Mouse (Mus musculus) T-cell, adult 2 months (primary cell): ENCODE data around the gene Sh3bgrl3.
A peak's percentile ranks its signal among the peaks of the same experiment; 100 is the strongest.
"Not testable (repeated sequence)": the region's sequence is repeated elsewhere in the genome, so short reads cannot be mapped to it uniquely, and the experiment has no call there.

ENCODE experiments used
- DNase-seq: peaks from one replicate; pipeline ENCODE4 v3.0.0; 2022; ENCODE audit warnings: low spot score

The Sh3bgrl3 gene

DNA sequence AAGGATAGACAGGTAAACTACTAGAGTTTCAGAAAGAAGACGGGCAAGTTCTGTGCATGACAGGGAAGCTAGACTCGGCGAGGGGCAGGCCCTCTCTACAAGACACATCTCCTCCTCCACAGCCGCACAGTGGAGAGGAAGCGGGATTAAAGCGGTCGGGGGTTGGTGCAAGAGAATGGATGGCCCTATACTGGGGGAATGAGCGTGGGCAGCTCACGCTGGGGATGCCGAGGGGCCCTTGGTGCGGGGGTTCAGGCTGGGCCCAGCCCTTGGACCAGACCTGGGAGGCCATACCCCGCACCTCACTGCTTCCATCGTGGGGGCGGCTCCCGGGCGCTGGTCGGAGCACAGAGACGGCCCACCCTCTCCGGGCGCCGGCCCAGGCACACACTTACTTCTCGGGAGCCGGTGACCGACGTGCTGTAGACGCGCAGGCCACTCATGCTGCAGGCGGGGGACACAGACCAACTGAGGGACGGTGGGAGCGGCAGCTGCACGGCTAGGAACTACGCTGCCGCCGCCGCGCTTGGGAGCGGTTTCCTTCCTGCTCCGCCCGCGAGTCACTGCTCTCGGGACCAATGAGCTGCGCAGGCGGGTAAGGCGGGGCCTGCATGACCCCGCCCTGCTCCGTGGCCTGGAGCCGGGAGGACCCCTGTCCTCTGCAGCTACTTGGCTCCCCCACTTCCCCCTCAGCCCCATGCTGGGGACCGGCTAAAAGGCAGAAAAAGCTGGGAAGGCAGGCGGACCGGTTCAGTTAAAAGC is at the start of gene Sh3bgrl3:
Sh3bgrl3 (minus strand) TSS at position 569 of the 762 bp plus-strand sequence.
- peak; percentile 80 for DNase-seq

DNA sequence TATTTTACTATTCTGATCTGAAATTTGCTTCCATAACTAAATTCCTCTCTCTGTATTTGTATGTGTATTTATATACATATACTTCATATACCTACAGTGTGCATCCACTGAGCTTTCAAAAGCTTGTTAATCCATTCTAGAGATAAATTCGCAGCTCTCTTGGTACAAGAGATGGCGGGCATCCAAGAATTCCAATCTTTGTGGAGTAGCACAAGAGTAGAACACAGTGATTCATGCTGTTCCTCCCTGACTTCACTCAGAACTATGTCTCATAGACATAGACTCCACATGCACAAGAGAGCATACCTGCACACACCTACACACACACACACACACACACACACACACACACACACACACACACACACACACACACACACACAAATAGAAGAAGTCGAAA is 43.8 kb upstream of the Sh3bgrl3 start:
- no peak for DNase-seq

DNA sequence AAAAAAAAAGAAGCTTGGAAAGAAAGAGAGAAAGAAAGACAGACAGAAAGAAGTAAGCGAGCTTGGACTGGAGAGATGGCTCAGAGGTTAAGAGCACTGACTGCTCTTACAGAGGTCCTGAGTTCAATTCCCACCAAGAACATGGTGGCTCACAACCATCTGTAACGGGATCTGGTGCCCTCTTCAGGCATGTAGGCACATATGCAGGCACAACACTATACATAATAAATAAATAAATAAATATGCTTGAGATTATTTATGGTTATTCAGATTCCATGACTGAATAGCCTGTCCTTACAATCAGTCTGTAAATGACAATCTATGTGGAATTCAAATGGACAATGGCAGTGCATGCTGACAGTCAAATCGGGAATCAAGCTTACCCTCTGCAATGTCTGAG is 38.3 kb upstream of the Sh3bgrl3 start:
- DNase-seq, result no peak

DNA sequence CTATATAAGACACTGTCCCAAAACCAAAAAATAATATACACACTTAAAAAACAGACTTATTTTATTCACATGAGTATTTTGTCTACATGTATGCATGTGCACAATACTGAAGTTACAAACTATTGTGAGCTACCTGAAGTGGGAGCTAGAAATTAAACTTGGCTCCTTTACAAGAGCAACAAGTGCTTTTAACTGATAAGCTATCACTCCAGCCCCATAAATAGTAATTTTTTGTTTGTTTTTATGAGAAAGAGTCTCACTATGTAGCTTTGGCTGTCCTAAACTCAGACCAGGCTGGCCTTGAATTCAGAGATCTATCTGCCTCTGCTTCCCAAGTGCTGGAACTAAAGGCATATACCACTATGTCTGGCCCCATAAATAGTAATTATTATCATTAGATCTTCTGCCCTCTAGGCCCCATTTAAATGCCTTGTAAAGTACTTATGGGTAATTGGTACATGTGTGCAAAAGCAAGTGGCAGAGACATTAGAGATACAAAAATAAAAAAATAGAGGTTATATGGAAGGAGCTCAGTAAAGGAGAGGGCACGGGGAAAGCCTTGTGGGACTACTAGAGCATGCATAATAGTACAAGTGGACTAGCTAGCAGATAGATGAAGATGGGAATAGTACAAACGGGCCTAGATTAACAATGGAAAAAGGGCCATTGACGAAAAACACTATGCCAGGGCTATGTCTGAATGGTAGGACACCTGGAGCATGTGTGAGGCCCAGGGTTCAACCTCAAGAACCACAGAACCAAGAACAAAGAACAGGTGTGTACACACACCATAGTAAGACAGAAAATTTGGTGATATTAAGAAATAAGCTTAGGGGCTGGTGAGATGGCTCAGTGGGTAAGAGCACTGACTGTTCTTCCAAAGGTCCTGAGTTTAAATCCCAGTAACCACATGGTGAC is 37.2 kb upstream of the Sh3bgrl3 start:
- DNase-seq, result no peak

DNA sequence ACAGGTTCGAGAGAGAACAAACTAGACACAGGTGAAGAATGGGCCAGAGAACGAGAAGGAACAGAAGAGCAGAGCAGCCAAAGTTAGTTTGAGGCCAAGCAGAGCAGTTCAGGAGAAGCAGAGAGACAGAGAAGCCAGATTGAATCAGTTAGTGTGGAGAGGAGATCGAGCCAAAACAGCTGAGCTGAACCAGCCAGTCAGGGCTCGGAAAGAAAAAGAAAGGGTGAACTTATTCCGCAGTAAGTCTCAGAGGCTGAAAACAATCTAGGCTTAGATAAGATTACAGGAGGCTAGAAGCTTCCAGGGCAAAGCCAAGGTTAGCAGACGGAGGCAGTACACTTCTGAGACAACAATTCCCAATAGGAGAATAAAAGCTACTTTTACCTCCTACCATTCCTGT is 36.4 kb upstream of the Sh3bgrl3 start:
- DNase-seq, result no peak

DNA sequence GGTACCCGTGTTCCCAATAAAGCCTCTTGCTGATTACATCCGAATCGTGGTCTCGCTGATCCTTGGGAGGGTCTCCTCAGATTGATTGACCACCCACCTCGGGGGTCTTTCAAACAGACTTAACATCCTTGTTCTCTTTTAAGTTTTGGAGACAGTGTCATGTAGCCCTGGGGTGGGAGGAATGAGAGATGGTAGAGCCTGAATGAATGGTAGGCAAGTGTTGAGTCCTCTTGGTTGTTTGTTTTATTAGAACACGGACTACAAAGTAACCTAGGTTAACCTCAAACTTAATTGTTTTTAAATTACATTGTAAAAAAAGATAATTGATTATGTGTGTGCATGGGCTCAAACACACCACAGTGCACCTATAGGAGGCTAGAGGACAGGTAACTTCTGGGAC is 36.0 kb upstream of the Sh3bgrl3 start:
- no peak for DNase-seq

DNA sequence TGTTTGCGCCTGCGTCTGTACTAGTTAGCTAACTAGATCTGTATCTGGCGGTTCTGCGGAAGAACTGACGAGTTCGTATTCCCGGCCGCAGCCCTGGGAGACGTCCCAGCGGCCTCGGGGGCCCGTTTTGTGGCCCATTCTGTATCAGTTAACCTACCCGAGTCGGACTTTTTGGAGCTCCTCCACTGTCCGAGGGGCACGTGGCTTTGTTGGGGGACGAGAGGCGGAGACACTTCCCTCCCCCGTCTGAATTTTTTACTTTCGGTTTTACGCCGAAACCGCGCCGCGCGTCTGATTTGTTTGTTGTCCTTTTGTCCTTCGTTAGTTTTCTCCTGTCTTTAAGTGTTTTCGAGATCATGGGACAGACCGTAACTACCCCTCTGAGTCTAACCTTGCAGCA is 31.5 kb upstream of the Sh3bgrl3 start:
- peak; percentile 40 for DNase-seq

DNA sequence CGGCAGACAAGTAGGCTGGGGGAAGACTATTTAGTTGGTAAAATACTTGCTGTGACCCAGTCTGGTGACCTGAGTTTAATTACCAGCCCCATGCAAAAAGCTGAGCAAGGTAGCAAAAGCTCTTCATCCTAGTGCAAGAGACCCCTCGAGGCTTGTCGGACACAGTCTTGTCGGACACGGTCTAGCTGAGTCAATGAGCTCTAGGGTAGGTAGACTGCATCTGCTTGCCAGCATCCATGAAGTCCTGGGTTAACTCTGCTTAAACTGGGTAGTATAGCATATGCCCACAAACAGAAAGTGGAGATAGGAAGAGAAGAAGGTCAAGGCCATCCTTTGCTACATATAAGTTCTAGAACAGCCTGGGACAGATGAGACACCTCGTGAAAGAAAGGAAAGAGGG is 30.2 kb upstream of the Sh3bgrl3 start:
- DNase-seq, result no peak

DNA sequence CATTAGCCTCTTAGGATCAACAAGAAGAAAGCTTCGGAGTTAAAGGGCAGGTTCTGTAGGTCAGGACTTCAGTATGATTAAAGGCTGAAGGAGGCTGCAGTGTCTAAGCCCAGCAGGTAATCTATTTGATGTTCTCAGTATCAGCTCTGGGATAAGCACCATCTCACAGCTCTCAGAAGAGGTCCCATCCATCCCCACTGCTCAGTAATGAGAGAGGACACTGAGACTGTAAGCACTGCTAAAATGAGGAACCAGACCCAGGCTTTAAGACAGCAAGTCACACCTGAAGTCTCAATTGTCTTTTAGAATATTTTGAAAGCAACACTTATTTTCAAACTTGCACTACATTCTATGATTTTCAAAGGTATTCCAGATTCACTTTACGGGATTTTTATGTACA is 29.0 kb upstream of the Sh3bgrl3 start:
- no peak for DNase-seq

DNA sequence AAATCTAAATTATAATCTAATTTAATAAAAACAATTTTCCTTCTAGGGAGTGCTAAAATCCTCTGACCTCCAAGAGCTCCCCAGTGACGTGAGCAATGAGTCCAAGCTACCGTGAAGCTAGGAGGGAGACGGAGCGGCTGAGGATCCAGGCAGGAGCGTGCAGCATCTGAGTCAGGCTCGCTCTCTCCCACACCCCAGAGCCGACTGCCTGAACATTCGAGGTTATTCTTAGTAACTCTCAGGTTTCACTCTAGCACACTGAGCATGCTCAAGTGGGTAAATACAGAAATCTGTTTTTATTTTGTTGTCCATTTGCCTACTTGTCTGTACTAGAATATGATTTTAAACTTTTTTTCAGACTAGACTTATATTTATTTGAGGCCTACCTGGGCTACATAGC is 28.2 kb upstream of the Sh3bgrl3 start:
- no peak for DNase-seq

DNA sequence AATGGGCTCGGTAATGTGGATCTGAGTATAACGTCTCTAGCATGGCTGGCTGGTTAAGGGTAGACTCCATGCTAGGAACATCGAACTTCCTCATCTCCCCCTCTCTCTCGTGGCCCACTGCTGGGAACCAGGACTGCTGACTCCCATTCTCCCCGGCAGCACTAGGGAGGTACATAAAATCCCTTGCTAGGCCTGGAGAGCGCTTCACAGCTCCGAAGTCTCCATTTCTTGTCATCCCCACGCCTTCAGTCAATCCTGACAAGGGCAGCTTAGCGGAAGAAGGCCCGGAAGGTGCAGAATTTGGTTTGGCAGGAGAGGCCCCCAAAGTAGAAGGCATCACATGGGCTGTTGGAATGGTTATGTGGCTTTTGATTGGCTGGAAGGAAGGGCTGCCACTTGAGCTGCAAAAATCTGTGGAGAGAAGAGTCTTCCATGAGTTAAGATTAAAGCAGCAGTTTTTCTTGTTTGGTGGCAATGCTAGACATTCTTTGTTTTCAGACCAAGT is 27.4 kb upstream of the Sh3bgrl3 start:
- no peak for DNase-seq

DNA sequence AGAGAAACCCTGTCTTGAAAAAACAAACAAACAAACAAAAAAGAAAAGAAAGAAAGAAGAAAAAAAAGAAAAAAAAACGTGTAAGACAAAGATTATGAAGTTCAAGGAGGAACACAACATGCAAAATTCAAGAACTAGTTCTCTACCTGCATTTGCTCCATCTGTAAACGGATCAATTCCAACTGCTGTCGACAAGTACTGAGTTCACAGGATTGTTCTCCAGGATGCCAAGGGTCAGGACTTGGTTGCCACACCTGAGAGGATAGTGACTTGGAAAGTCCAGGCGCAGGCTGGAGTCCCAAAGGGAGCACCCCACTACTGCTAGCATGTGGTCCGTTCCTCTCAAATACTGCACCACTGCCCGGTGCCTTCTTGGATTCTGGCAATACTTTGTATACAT is 26.9 kb upstream of the Sh3bgrl3 start:
- no peak for DNase-seq

DNA sequence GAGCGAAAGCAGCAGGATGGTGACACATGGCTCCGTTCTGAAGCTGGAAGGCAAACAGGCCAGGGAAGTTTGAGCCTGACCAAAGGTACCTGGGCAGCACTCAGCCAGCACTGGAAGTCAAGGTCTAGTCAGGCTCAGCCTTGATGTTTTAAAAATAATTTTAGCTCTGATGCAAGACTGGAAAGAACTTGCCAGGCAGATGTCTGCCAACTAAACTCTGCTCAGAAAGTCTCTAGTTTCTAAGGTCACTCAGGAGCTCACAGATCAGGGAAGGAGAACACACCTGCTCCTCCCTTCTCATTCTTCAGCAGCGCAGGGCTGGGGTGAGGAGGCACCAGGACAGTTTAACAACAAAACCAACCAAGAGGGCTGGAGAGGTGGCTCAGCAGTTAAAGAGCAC is 25.8 kb upstream of the Sh3bgrl3 start:
- DNase-seq, result no peak

DNA sequence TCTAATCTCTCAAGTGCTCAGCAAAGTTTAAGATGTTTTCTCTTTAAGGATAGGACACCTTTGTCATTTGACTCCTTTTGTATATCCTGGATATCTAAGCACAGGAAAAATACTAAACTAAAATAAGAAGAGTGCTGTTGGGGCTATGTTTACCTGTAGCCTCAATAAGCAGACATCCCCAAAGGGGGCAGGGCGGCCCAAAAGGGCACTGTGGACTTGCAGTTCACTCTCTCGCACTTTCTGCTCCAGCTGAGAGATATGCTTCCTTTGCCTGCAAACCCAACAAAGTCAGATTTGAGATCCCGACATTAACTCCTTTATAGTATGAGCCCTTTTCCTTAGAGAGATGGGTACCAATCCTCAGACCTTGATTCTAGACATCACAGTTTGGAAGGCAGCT is 25.1 kb upstream of the Sh3bgrl3 start:
- DNase-seq, result no peak

DNA sequence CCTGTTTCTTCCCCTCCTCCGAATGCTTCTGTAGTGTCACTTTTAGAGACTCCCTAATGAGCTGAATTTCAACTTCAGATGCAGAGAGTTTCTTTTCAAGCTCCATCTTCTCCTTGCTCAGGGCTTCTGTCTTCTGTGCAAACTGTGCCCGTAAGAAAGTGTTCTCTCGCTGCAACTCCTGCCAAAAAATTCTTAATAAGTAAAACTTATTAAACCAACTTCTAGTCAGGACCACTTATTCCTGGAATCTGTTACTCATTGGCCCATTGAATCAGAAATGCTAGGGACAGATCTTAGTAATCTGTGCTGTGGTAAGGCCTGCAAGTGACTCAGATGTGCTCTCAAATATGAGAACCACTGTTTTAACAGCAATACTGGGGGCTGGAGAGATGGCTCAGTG is 23.5 kb upstream of the Sh3bgrl3 start:
- DNase-seq, result no peak

DNA sequence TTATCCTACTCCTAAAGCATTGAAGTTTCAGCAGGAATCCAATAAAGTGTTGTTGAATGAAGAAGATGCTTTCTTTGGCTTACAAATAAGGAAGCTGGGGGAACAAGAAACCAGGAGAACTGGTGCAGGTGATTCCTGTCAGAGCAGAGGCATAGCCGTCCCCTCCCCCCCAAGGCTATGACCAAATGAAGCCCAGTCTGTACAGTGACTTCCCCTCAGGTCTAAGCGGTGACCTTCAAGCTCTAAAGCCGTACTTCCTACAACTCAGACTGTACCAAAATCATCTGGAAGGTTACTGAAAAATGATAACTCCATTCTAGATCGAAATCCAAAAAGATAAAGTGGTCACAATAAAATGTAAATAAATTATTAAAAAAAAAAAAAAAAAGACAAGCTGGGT is 20.8 kb upstream of the Sh3bgrl3 start:
- DNase-seq, result no peak

DNA sequence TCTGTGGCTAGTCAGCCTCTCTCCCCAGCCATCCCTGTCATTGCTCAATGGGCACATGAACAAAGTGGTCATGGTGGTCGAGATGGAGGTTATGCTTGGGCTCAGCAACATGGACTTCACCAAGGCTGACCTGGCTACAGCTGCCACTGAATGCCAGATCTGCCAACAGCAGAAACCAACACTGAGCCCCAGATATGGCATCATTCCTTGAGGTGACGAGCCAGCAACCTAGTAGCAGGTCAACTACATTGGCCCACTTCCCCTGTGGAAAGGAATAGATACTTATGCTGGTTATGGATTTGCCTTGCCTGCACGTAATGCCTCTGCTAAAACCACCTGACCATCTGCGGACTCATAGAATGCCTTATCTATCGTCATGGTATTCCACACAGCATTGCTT is 15.7 kb upstream of the Sh3bgrl3 start:
- DNase-seq, result not testable (repeated sequence)

DNA sequence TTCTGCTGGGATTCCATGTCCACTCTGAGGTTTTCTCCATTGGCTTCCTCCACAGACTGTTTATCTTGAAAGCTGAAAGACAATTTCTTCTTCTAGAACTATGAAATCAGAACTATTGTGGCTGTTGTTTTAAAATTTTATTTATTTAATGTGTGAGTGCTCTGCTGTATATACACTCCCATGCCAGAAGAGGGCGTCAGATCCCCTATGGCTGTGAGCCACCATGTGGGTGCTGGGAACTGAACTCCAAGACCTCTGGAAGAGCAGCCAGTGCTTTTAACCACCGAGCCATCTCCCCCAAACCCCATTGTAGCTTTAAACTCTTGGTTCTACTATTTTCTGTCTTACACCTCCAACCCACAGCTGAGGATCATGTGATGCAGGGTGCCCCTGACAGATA is 10.3 kb upstream of the Sh3bgrl3 start:
- no peak for DNase-seq

DNA sequence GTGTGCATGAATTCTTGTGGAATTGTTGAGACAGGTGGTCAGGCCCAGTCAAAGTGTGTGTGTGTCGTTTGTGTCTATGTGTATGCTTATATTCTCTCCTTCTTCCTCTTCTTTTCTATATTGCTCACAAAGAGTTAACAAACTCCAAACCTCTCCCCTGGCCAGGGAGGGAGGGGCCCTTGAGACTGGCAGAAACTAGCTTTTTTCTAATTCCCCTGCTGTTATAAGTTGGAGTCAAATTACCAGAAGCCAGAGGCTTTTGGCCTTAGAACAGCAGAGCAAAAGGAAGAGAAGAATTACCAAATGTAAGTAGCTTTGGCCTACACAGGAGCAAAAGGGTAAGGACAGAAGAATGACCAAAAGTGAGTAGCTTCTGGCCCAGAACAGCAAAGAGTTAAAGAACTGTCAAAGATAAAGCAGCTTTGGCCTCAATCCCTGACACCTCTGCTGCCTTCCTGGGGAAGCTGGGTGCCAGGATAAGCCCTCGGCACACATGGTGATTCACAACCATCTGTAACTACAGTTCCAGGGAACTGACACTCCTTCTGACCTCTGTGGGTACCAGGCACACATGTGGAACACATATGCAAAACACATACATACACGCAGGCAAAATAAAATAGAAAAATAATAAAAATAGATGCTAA is 7.8 kb upstream of the Sh3bgrl3 start:
- DNase-seq, result no peak

DNA sequence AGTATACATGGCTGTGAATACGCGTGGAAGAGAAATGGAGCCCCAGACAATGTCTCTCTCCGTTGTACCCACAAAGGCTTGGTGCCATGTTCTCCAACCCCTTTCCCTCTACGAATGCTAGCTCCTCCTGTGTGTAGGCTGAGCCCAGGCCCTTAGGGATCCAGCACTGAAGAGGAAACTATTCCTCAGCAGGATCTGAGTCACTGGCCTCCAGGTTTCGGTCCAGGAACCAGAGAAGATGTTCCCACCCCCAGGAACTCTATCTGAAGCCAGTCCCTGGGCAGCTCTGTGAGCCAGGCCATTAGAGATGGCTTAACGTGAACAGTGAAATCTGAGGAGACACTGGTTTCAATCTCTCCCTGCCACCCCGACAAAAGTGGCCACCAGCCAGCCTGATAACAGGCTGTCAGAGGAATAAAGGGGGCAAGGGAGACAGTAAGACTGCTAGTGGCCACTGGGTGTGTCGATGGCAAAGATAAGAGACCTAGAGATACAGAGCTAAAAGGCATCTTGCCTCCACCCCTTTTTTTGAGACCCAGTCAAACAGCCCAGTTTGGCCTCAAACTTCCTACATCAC is 4.0 kb upstream of the Sh3bgrl3 start:
- no peak for DNase-seq

DNA sequence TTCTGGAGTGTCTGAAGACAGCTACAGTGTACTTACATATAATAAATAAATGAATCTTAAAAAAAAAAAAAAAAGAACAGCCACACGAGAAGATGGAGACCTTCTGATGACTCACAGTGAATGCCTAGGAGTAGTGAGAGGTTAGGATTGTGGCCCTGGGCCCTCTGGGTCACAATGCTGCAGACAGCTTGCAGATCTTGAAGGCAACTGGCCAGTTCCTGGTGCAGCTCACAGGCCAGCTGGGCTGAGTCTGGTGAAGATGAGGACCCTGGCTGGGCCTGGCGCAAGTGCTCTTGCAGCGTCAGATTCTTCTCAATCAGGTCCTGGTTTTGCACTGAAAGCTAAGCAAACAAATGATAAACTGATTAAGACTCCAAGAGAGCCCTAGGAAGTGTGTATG is 3.5 kb upstream of the Sh3bgrl3 start:
- no peak for DNase-seq

DNA sequence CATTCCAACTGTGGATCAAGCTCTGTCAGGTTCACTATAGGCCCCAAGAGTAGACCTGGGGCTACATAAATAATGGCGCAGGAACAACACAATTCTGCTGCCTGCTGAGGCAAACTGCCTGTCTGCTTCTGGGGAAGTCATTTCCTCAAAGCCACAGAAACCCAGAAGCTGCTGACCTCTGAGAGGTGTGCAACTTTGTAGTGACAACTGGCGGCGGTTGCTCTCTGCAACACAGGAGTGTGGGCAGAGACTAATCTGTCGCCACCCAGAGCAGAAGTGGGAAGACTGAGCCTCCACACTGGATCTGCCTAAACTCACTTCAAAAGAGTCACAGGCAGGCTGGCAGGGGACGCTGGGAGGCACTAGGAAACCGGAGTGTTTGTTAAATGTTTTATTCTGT is 893 bp upstream of the Sh3bgrl3 start:
- no peak for DNase-seq
